Mouse (Mus musculus): ENCODE data around the gene Mpl.

DNA sequence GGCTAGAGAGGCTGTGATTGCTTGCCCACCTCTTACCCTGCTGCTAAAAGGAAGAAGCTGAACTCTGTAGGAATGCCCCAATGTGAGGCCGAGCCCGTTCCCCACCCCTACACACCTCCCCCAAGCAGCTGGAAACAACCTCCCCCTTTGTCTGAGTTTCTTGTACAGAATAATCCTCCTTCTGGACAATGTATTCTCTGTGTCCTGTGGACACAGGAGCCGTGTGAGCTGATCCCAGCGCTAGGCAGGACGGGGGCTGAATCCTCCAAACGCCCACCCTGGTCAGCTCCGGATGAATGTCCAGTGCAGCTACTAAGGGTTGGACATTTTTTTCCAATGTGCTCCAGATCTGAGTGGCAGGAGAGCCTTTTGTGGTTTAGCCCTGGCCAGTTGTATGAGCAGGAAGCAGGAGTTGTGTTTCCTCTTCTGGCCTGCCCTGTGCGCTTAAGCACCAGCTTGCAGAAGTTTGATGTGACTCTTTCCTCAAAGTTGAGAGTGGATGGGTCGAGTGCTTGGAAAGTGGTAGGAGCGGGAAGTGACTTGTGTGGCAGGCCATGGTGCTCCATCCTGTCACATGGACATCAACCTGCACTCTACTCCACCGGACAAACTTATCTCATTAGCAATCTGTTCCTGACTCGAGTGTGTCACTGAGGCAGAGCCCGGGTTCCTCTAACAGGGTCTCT, 40.1 kb downstream of the Mpl start:
- TF ChIP-seq CTCF (IDR thresholded peaks at IDR 0.05; ENCODE audit: low read depth, low read length) (no peak), POLR2A (IDR thresholded peaks at IDR 0.05; ENCODE audit: extremely low read depth, insufficient read depth, low read length) (no peak)
